ENCODE assay signal across 22 mouse cellular contexts in the genomic region with DNA sequence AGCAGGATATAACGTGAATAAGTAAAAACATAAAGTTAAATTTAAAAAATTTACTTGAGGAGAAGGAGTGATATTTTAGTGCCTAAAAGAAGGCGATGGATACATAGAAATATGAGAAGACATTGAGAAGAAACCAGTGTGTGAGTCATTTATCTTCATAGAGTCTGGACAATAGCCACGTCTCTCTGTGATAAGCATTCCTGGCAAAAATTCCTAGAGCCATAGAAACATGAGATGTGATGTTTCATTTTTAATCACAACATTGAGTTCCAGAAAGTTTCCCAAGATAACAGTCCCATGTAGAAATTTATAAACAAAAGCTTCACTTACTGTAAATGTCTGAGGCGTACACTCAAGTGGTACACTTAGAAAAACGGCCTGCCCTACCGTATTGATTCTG. TPM values are rescaled to one million over a fixed set of nuclear protein-coding genes. Genes with fewer than 3 reads are reported as not detected.
A peak's percentile ranks its signal among the peaks of the same experiment; 100 is the strongest.
DNase-seq lines count a peak whose midpoint lies in the region; ATAC-seq and TF ChIP-seq lines count a peak whose summit lies in the region.
"Had no signal": no experiment of that assay in that cellular context is flagged by ENCODE, and none has a peak within 500 bp of the region (broad histone marks: within the 10 kb centered on the region; RNA-seq: fewer than 3 reads in every experiment).

No protein-coding gene starts in this region.

- TF ChIP-seq POLR2A in myocyte (IDR thresholded peaks at IDR 0.05; ENCODE audit: insufficient read length, low read depth): no peak

- H3K27ac ChIP-seq in lung, embryonic 14.5 days (ENCODE audit: low read depth): no peak overlapping the region
- H3K27ac ChIP-seq: embryonic facial prominence, embryonic 13.5 days; embryonic facial prominence, embryonic 15.5 days; forebrain, embryonic 10.5 days; forebrain, embryonic 12.5 days had no signal

- no peaks in the 10 kb centered on the region for H3K9me3 ChIP-seq in lung, embryonic 14.5 days (ENCODE audit: low read depth, low read length)
- H3K9me3 ChIP-seq: embryonic facial prominence, embryonic 13.5 days; embryonic facial prominence, embryonic 15.5 days; forebrain, embryonic 12.5 days had no signal

- H3K4me3 ChIP-seq in lung, embryonic 14.5 days (ENCODE audit: low read depth, low read length): no peak overlapping the region
- H3K4me3 ChIP-seq in myocyte: no peak overlapping the region
- H3K4me3 ChIP-seq: embryonic facial prominence, embryonic 13.5 days; embryonic facial prominence, embryonic 15.5 days; erythroblast, embryonic 14.5 days; forebrain, embryonic 10.5 days; forebrain, embryonic 12.5 days had no signal

- no peak overlapping the region for H3ac ChIP-seq in myocyte (ENCODE audit: control insufficient read depth, insufficient read length)

- ATAC-seq in lung, embryonic 14.5 days (ENCODE audit: insufficient read depth): no peak
- ATAC-seq: activated CD4-positive, CD25-positive, alpha-beta regulatory T cell, adult 4 months; forebrain, embryonic 14.5 days; forebrain, embryonic 16.5 days; Patski had no signal

- no peak overlapping the region for H3K4me2 ChIP-seq in lung, embryonic 14.5 days
- peak overlapping the region; percentile 55 for H3K4me2 ChIP-seq in myocyte (ENCODE audit: low read depth)
- H3K4me2 ChIP-seq: embryonic facial prominence, embryonic 13.5 days; embryonic facial prominence, embryonic 15.5 days; forebrain, embryonic 12.5 days had no signal

- TF ChIP-seq CTCF in lung, embryonic 14.5 days (IDR thresholded peaks at IDR 0.05; ENCODE audit: low read depth): no peak

- H3K79me2 ChIP-seq in myocyte (ENCODE audit: control insufficient read depth, insufficient read depth): no peaks in the 10 kb centered on the region

- DNase-seq in lung, embryonic 14.5 days: peak; percentile 68
- no peak for DNase-seq in lung, adult 18-20 months
- DNase-seq in 3T3-L1 (ENCODE audit: low read depth, low spot score): peak; percentile 83
- DNase-seq in retina, postnatal 1 day: no peak
- DNase-seq: adrenal gland, adult 8-10 months; adrenal gland, postnatal 14 days; adrenal gland, postnatal 36 days; cerebellum, adult 11-12 months; cerebellum, adult 2 months; cerebellum, adult 9-10 months; cerebellum, postnatal 10 days; cerebellum, postnatal 25 days had no signal

- peaks cover under 1% of the 10 kb centered on the region; the same call in 1 of the 2 replicates for H3K27me3 ChIP-seq in lung, embryonic 14.5 days (ENCODE audit: insufficient read depth, low read length)
- H3K27me3 ChIP-seq in myocyte (ENCODE audit: control insufficient read depth, insufficient read depth, insufficient read length): no peaks in the 10 kb centered on the region
- H3K27me3 ChIP-seq: Patski had no signal

- H3K36me3 ChIP-seq in lung, embryonic 14.5 days (ENCODE audit: insufficient read depth): no peaks in the 10 kb centered on the region
- no peaks in the 10 kb centered on the region for H3K36me3 ChIP-seq in myocyte (ENCODE audit: control insufficient read depth, insufficient read depth)
- H3K36me3 ChIP-seq: embryonic facial prominence, embryonic 13.5 days; embryonic facial prominence, embryonic 15.5 days; forebrain, embryonic 10.5 days; forebrain, embryonic 12.5 days had no signal

- no peaks in the 10 kb centered on the region for H3K4me1 ChIP-seq in lung, embryonic 14.5 days (ENCODE audit: insufficient read depth)
- H3K4me1 ChIP-seq: embryonic facial prominence, embryonic 15.5 days; forebrain, embryonic 12.5 days had no signal

- H3K9ac ChIP-seq in lung, embryonic 14.5 days: no peak overlapping the region
- H3K9ac ChIP-seq: embryonic facial prominence, embryonic 13.5 days; embryonic facial prominence, embryonic 15.5 days; forebrain, embryonic 12.5 days had no signal

- 51% methylated on average over 6 of the region's 6 CpGs for WGBS in lung, embryonic 14.5 days

TF ChIP-seq in myocyte, 11 proteins besides CTCF, POLR2A, EP300 and RAD21:
- TF ChIP-seq TCF12 (IDR thresholded peaks at IDR 0.05; ENCODE audit: insufficient read depth, poor library complexity, severe bottlenecking): no peak

RNA-seq across cellular contexts. Expression of gene Alpk1, which starts 2.6 kb away (rescaled TPM):
- 1.3 and 1.5 TPM in 2 replicates for polyA plus RNA-seq in lung, embryonic 14.5 days (2014; fragmentation: Nextera tagmentation; extraction: Ambion mirVana)
- polyA plus RNA-seq in myocyte (2012; fragmentation: generic; extraction: Trizol): 1.8 TPM
- polyA plus RNA-seq: erythroblast, embryonic 14.5 days had no signal

RNA-seq across cellular contexts. Expression of gene Tifa, which starts 6.7 kb away (rescaled TPM):
- polyA plus RNA-seq in lung, embryonic 14.5 days (2014; fragmentation: Nextera tagmentation; extraction: Ambion mirVana): 4.3 and 6.1 TPM in 2 replicates
- 0.85 TPM for polyA plus RNA-seq in myocyte (2012; fragmentation: generic; extraction: Trizol)

RNA-seq across cellular contexts. Expression of gene Ap1ar, which starts 54.4 kb away (rescaled TPM):
- 56.5 and 69.5 TPM in 2 replicates for polyA plus RNA-seq in lung, embryonic 14.5 days (2014; fragmentation: Nextera tagmentation; extraction: Ambion mirVana)
- polyA plus RNA-seq in myocyte (2012; fragmentation: generic; extraction: Trizol): 8.3 TPM

Comparison
In these comparisons a context has a peak if more than half of its experiments do, and no peak if none do; other contexts are left out.
1. DNase-seq: peak in lung, embryonic 14.5 days (single experiment) and 3T3-L1 (single experiment); none in lung, adult 18-20 months (0 of 2) and retina, postnatal 1 day (single experiment).